Mouse (Mus musculus): ENCODE results near the gene Elp4. TPM values are rescaled to one million over a fixed set of nuclear protein-coding genes. Genes with fewer than 3 reads are reported as not detected.

The Elp4 gene
- polyA plus RNA-seq, 1 experiment, result 11.3 TPM

DNA sequence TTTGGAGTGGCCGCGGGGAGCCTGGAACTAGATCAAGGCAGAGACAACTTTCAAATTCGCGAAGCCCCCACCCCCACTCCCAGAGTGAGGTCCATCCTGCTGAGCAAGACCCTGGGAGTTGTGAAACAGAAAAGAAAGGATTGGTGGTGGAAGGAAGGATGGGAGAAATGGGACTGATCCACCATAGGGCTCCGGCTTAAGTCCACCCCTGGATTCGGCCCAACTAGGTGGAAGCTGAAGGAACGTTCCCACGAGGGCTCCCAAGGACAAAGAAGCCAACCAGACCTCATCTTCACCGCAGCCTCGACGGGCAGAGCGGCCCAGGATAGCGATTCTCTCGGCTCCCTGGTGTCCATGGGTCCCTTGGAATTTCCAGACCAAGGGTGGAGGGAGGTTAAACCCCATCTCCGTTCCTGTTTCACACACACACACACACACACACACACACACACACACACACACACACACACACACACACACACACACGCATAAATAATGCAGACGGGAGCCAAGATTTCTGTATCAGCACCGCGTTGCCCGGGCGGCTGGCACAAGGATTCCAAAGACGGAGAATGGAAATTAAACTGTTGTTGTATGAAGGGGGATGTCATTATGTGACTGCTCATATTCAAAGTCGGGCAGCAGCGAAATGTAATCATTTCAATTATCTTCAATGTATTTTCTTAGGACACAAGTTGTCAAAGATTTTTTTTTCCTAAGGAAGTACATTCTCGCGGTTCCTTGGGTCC, 243.3 kb downstream of the Elp4 start:
- no peaks in the 10 kb centered on the region for H3K36me3 ChIP-seq (ENCODE audit: control insufficient read depth, insufficient read depth)
- no peak overlapping the region for H3K4me3 ChIP-seq
- peaks cover 41% of the 10 kb centered on the region for H3K27me3 ChIP-seq (ENCODE audit: control insufficient read depth, insufficient read depth, insufficient read length)
- H3ac ChIP-seq (ENCODE audit: control insufficient read depth, insufficient read length), result no peak overlapping the region
- no peaks in the 10 kb centered on the region for H3K79me2 ChIP-seq (ENCODE audit: control insufficient read depth, insufficient read depth)
- TF ChIP-seq TCF12 (IDR thresholded peaks at IDR 0.05; ENCODE audit: insufficient read depth, poor library complexity, severe bottlenecking) (no peak), POLR2A (IDR thresholded peaks at IDR 0.05; ENCODE audit: insufficient read length, low read depth) (no peak), E2F4 (IDR thresholded peaks at IDR 0.05; ENCODE audit: insufficient read depth) (no peak), USF1 (IDR thresholded peaks at IDR 0.05; ENCODE audit: low read depth) (no peak), SRF (IDR thresholded peaks at IDR 0.05; ENCODE audit: control insufficient read depth, insufficient read length, low read depth) (no peak), CEBPB (IDR thresholded peaks at IDR 0.05; ENCODE audit: insufficient read depth, poor library complexity, severe bottlenecking) (no peak), MYOD1 (IDR thresholded peaks at IDR 0.05; ENCODE audit: control insufficient read depth in 1 of 3, insufficient read length in 2 of 3, low read depth in 2 of 3) (no peak), TCF3 (IDR thresholded peaks at IDR 0.05; ENCODE audit: insufficient read length, low read depth) (no peak), POLR2AphosphoS2 (IDR thresholded peaks at IDR 0.05; ENCODE audit: insufficient read length, low read depth) (no peak), MYOG (IDR thresholded peaks at IDR 0.05; ENCODE audit: control insufficient read depth in 1 of 3, insufficient read depth in 1 of 3, insufficient read length in 2 of 3, low read depth in 2 of 3) (no peak), MAX (IDR thresholded peaks at IDR 0.05; ENCODE audit: low read depth) (no peak), REST (IDR thresholded peaks at IDR 0.05; ENCODE audit: insufficient read depth, insufficient read length) (no peak)
- no peak overlapping the region for H3K4me2 ChIP-seq (ENCODE audit: low read depth)

DNA sequence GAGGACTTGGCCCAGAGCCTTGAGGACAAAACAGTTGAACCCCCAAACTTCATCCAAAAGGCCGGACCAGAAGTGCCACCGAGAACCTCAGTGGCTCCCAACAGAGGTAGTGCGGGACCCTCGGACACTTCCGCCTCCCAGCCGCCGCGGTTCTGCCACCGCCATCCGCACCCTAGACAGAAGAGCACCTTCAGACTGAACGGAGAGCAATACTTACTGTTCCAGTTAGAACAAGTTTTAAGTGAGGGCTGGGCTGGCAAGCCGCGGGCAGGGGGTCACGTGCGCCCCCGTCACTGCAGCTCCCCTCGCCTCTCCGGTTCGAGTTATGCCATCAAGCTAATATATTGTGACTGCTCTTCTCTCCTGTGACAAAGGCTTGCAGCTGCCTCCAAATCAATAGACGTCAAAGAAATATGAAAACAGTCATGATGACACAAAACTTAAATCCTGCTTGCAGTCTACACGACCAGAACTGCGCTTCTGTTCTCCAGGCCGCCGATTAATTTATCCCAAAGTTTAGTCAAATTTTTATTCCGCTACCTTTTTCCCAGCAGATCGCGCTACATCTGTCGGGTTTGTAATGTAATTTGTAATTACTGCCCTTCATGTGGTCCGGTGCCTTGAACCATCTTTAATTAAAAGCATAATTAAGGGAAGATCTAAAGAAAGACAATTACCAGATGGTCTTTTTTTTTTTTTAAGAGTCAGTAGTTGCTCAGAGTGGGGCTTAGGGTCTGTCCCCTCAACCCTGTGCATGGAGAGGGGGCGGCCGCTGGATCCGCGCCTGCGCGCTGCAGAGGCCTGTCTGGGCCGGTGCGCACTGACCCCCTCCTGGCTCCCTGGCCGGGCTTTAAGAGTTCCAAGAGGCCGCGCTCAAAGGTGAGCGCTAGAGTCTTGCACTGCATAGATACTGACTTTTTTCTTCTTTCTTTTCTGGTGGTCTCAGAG, 244.2 kb downstream of the Elp4 start:
- Histone ChIP-seq H3K4me3 (no peak overlapping the region), H3K4me2 (ENCODE audit: low read depth) (no peak overlapping the region), H3K36me3 (ENCODE audit: control insufficient read depth, insufficient read depth) (no peaks in the 10 kb centered on the region), H3K27me3 (ENCODE audit: control insufficient read depth, insufficient read depth, insufficient read length) (peaks cover 41% of the 10 kb centered on the region), H3K79me2 (ENCODE audit: control insufficient read depth, insufficient read depth) (no peaks in the 10 kb centered on the region), H3ac (ENCODE audit: control insufficient read depth, insufficient read length) (no peak overlapping the region)
- TF ChIP-seq TCF12 (IDR thresholded peaks at IDR 0.05; ENCODE audit: insufficient read depth, poor library complexity, severe bottlenecking) (no peak), USF1 (IDR thresholded peaks at IDR 0.05; ENCODE audit: low read depth) (no peak), MYOG (IDR thresholded peaks at IDR 0.05; ENCODE audit: control insufficient read depth in 1 of 3, insufficient read depth in 1 of 3, insufficient read length in 2 of 3, low read depth in 2 of 3) (no peak)

DNA sequence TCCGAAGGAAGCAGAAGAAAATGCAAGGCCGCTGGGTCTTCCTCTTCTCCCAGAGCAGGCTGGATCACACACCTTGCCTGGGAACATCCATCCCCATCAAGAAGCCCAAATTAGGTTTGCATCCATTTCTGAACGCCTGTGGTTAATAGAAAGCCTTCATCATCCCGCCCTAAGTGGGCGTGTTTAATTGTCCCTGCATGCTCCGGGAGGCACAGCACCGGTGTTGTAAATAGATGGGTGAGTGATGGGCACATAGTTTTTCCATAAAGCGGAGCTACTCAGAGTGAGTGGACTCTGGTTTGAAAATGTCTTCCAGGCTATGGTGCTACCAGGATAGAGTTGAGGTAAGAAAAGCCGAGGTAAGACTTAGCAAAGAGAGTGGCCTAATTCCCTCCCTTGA, 245.0 kb downstream of the Elp4 start:
- H3K27me3 ChIP-seq (ENCODE audit: control insufficient read depth, insufficient read depth, insufficient read length), result peaks cover 38% of the 10 kb centered on the region
- no peak for TF ChIP-seq POLR2AphosphoS2 (IDR thresholded peaks at IDR 0.05; ENCODE audit: insufficient read length, low read depth)
- no peak for TF ChIP-seq SRF (IDR thresholded peaks at IDR 0.05; ENCODE audit: control insufficient read depth, insufficient read length, low read depth)
- no peak for TF ChIP-seq USF1 (IDR thresholded peaks at IDR 0.05; ENCODE audit: low read depth)
- no peak for TF ChIP-seq REST (IDR thresholded peaks at IDR 0.05; ENCODE audit: insufficient read depth, insufficient read length)
- H3K4me3 ChIP-seq, result no peak overlapping the region
- H3ac ChIP-seq (ENCODE audit: control insufficient read depth, insufficient read length), result no peak overlapping the region
- no peaks in the 10 kb centered on the region for H3K36me3 ChIP-seq (ENCODE audit: control insufficient read depth, insufficient read depth)
- no peak overlapping the region for H3K4me2 ChIP-seq (ENCODE audit: low read depth)
- no peaks in the 10 kb centered on the region for H3K79me2 ChIP-seq (ENCODE audit: control insufficient read depth, insufficient read depth)

DNA sequence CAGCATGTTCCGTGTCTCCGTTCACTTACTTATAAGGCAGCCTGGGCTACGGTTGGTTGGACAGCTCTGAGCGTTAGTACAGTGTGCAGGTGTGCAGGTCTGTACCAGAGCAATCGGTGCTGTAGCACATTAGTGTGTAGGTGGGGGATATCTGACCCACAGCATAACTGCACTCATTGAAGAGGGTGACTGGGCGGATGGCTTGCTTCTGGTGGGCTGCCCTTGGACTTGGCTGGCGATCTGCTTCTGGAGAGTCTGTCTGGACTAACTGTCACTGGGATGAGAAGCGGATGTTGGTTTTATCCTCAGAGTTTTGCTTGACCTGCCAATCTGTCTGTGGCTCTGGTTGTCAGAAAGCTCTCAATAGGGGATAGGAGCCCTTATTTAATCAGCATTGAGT, 247.9 kb downstream of the Elp4 start:
- Histone ChIP-seq H3K79me2 (ENCODE audit: control insufficient read depth, insufficient read depth) (no peaks in the 10 kb centered on the region), H3K4me2 (ENCODE audit: low read depth) (no peak overlapping the region), H3K36me3 (ENCODE audit: control insufficient read depth, insufficient read depth) (no peaks in the 10 kb centered on the region), H3ac (ENCODE audit: control insufficient read depth, insufficient read length) (no peak overlapping the region), H3K27me3 (ENCODE audit: control insufficient read depth, insufficient read depth, insufficient read length) (peaks cover 24% of the 10 kb centered on the region), H3K4me3 (no peak overlapping the region)
- TF ChIP-seq E2F4 (IDR thresholded peaks at IDR 0.05; ENCODE audit: insufficient read depth), result no peak
- no peak for TF ChIP-seq POLR2A (IDR thresholded peaks at IDR 0.05; ENCODE audit: insufficient read length, low read depth)
- TF ChIP-seq TCF12 (IDR thresholded peaks at IDR 0.05; ENCODE audit: insufficient read depth, poor library complexity, severe bottlenecking), result no peak
- TF ChIP-seq USF1 (IDR thresholded peaks at IDR 0.05; ENCODE audit: low read depth), result no peak
- no peak for TF ChIP-seq CEBPB (IDR thresholded peaks at IDR 0.05; ENCODE audit: insufficient read depth, poor library complexity, severe bottlenecking)
- TF ChIP-seq MYOD1 (IDR thresholded peaks at IDR 0.05; ENCODE audit: control insufficient read depth in 1 of 3, insufficient read length in 2 of 3, low read depth in 2 of 3), result no peak
- TF ChIP-seq REST (IDR thresholded peaks at IDR 0.05; ENCODE audit: insufficient read depth, insufficient read length), result no peak
- TF ChIP-seq TCF3 (IDR thresholded peaks at IDR 0.05; ENCODE audit: insufficient read length, low read depth), result no peak
- no peak for TF ChIP-seq SRF (IDR thresholded peaks at IDR 0.05; ENCODE audit: control insufficient read depth, insufficient read length, low read depth)
- TF ChIP-seq MYOG (IDR thresholded peaks at IDR 0.05; ENCODE audit: control insufficient read depth in 1 of 3, insufficient read depth in 1 of 3, insufficient read length in 2 of 3, low read depth in 2 of 3), result no peak
- no peak for TF ChIP-seq MAX (IDR thresholded peaks at IDR 0.05; ENCODE audit: low read depth)
- no peak for TF ChIP-seq POLR2AphosphoS2 (IDR thresholded peaks at IDR 0.05; ENCODE audit: insufficient read length, low read depth)

Other genes starting within 250 kb of the Elp4 start
- gene Pax6, start 235.7 kb downstream of the Elp4 start, polyA plus RNA-seq (2012; fragmentation: generic; extraction: Trizol), result 0.37 TPM
- 24.0 TPM for gene Immp1l, start 74 bp upstream of the Elp4 start, polyA plus RNA-seq (2012; fragmentation: generic; extraction: Trizol)
- 15.3 TPM for gene Dnajc24, start 99.0 kb upstream of the Elp4 start, polyA plus RNA-seq (2012; fragmentation: generic; extraction: Trizol)

Measured in myocyte (in vitro differentiated cells).